Mouse (Mus musculus) neural tube, embryonic 13.5 days (tissue): Measurements from ENCODE around the gene Psmb7. TPM values are rescaled to one million over a fixed set of nuclear protein-coding genes. Genes with fewer than 3 reads are reported as not detected.

Experiments used
- ATAC-seq: fragments of 200-750 bp; cut with Nextera tagmentation; 2 replicates; pipeline ENCODE4 v1.8.0; 2017; ENCODE audit warnings: low read depth, mild to moderate bottlenecking, moderate TSS enrichment, moderate library complexity
- H3K27ac ChIP-seq: fragments of 300-500 bp; sonication (generic); replicated peaks from 2 replicates; pipeline ENCODE4 v1.5.1; 2015; ENCODE audit warnings: moderate library complexity, mild to moderate bottlenecking, inconsistent platforms
- H3K27me3 ChIP-seq: fragments of 300-500 bp; sonication (generic); 2 replicates; pipeline ENCODE4 v1.6.1; 2015; ENCODE audit warnings: mild to moderate bottlenecking, inconsistent platforms
- H3K36me3 ChIP-seq: fragments of 300-500 bp; sonication (generic); 2 replicates; pipeline ENCODE4 v1.6.1; 2015; ENCODE audit warnings: mild to moderate bottlenecking, inconsistent platforms
- H3K4me1 ChIP-seq: fragments of 300-500 bp; sonication (generic); replicated peaks from 2 replicates; pipeline ENCODE4 v1.6.1; 2015; ENCODE audit warnings: inconsistent platforms
- H3K4me2 ChIP-seq: fragments of 300-500 bp; sonication (generic); 2 replicates; pipeline ENCODE4 v1.6.1; 2015; ENCODE audit warnings: inconsistent platforms, mild to moderate bottlenecking, moderate library complexity
- H3K4me3 ChIP-seq: fragments of 300-500 bp; sonication (generic); 2 replicates; pipeline ENCODE4 v1.5.1; 2015; ENCODE audit warnings: mild to moderate bottlenecking, inconsistent platforms
- H3K9ac ChIP-seq: fragments of 300-500 bp; sonication (generic); 2 replicates; pipeline ENCODE4 v1.6.1; 2015; ENCODE audit warnings: moderate library complexity, mild to moderate bottlenecking, inconsistent platforms
- H3K9me3 ChIP-seq: fragments of 300-500 bp; sonication (generic); 2 replicates; pipeline ENCODE4 v1.6.1; 2016; ENCODE audit warnings: inconsistent platforms
- WGBS: fragments of 180-500 bp; shearing (Covaris S2); methylation state at CpG from one replicate; pipeline ENCODE4 v1.1.7; 2015; 5-methylcytosine and 5-hydroxymethylcytosine counted together
- polyA plus RNA-seq: library from polyadenylated mRNA; unstranded; fragments of >200 nt; fragmentation: Nextera tagmentation; extraction: Ambion mirVana; gene quantifications from 2 replicates; pipeline ENCODE4 v1.2.1, GENCODE M21; 2015

Gene Psmb7
- 316 and 318 TPM in 2 replicates for polyA plus RNA-seq

GRCm38 (mm10) chr2:38643625-38644427 lies at the start of gene Psmb7:
TSS of gene Psmb7 (minus strand) at chr2:38644087.
- Histone ChIP-seq H3K27ac (peak within 1 kb of the TSS; percentile 70), H3K4me2 (peak within 1 kb of the TSS; percentile 90), H3K4me3 (peak within 1 kb of the TSS; percentile 68), H3K36me3 (peaks cover 31% of the 10 kb centered on the region), H3K9me3 (no peaks in the 10 kb centered on the region), H3K9ac (peak within 1 kb of the TSS; percentile 80), H3K27me3 (no peaks in the 10 kb centered on the region), H3K4me1 (peaks cover 32% of the 10 kb centered on the region)
- peak; percentile 76 for ATAC-seq
- WGBS: 2% methylated on average over 52 of the region's 52 CpGs

- no peak for ATAC-seq
- no peak overlapping the region for H3K9ac ChIP-seq
- H3K4me3 ChIP-seq: no peak overlapping the region
- no peak overlapping the region for H3K4me2 ChIP-seq
- no peaks in the 10 kb centered on the region for H3K9me3 ChIP-seq
- WGBS: 18% methylated on average over 8 of the region's 8 CpGs
- H3K4me1 ChIP-seq: peaks cover 23% of the 10 kb centered on the region
- no peaks in the 10 kb centered on the region for H3K36me3 ChIP-seq
- H3K27ac ChIP-seq: no peak overlapping the region
- peaks cover 15% of the 10 kb centered on the region for H3K27me3 ChIP-seq
Measured at GRCm38 (mm10) chr2:38691542-38691941, 47.7 kb upstream of the Psmb7 start.

GRCm38 (mm10) chr2:38689881-38690280 lies 46.0 kb upstream of the Psmb7 start:
- 42% methylated on average over 1 of the region's 1 CpGs for WGBS
- no peak overlapping the region for H3K9ac ChIP-seq
- H3K9me3 ChIP-seq: no peaks in the 10 kb centered on the region
- H3K4me1 ChIP-seq: peaks cover 22% of the 10 kb centered on the region
- ATAC-seq: no peak
- no peak overlapping the region for H3K4me3 ChIP-seq
- peaks cover 10% of the 10 kb centered on the region for H3K27me3 ChIP-seq
- H3K4me2 ChIP-seq: no peak overlapping the region
- no peak overlapping the region for H3K27ac ChIP-seq
- no peaks in the 10 kb centered on the region for H3K36me3 ChIP-seq

- Histone ChIP-seq H3K36me3 (no peaks in the 10 kb centered on the region), H3K4me3 (peak overlapping the region; percentile 33), H3K4me1 (peaks cover 22% of the 10 kb centered on the region), H3K27ac (0 out of 2 replicates have a peak overlapping the region, but pooled peaks have one; percentile 28), H3K27me3 (peaks cover 10% of the 10 kb centered on the region), H3K4me2 (peak overlapping the region; percentile 62), H3K9ac (peak overlapping the region; percentile 60), H3K9me3 (no peaks in the 10 kb centered on the region)
- ATAC-seq: peak; percentile 86
- 3% methylated on average over 29 of the region's 29 CpGs for WGBS
Measured at GRCm38 (mm10) chr2:38688791-38689520, 45.1 kb upstream of the Psmb7 start.

- Histone ChIP-seq H3K9me3 (no peaks in the 10 kb centered on the region), H3K4me1 (peaks cover 22% of the 10 kb centered on the region), H3K36me3 (no peaks in the 10 kb centered on the region), H3K27me3 (peaks cover 4% of the 10 kb centered on the region), H3K4me3 (no peak overlapping the region), H3K27ac (no peak overlapping the region), H3K9ac (no peak overlapping the region), H3K4me2 (no peak overlapping the region)
- ATAC-seq: no peak
- WGBS: 75% methylated on average over 3 of the region's 3 CpGs
Measured at GRCm38 (mm10) chr2:38685746-38686145, 41.9 kb upstream of the Psmb7 start.

GRCm38 (mm10) chr2:38683083-38683482 lies 39.2 kb upstream of the Psmb7 start:
- ATAC-seq: no peak
- 85% methylated on average over 5 of the region's 5 CpGs for WGBS
- Histone ChIP-seq H3K9ac (no peak overlapping the region), H3K27ac (no peak overlapping the region), H3K4me1 (peaks cover 5% of the 10 kb centered on the region), H3K4me3 (no peak overlapping the region), H3K9me3 (no peaks in the 10 kb centered on the region), H3K36me3 (no peaks in the 10 kb centered on the region), H3K4me2 (no peak overlapping the region), H3K27me3 (peaks cover 3% of the 10 kb centered on the region; the same call in 1 of the 2 replicates)

- Histone ChIP-seq H3K4me2 (no peak overlapping the region), H3K27me3 (no peaks in the 10 kb centered on the region), H3K9ac (no peak overlapping the region), H3K4me3 (no peak overlapping the region), H3K27ac (no peak overlapping the region), H3K9me3 (no peaks in the 10 kb centered on the region), H3K4me1 (no peaks in the 10 kb centered on the region), H3K36me3 (no peaks in the 10 kb centered on the region)
- no peak for ATAC-seq
- 90% methylated on average over 5 of the region's 5 CpGs for WGBS
Measured at GRCm38 (mm10) chr2:38682209-38682608, 38.3 kb upstream of the Psmb7 start.

GRCm38 (mm10) chr2:38678947-38679346 lies 35.1 kb upstream of the Psmb7 start:
- no peaks in the 10 kb centered on the region for H3K9me3 ChIP-seq
- no peaks in the 10 kb centered on the region for H3K27me3 ChIP-seq
- H3K4me2 ChIP-seq: no peak overlapping the region
- H3K4me3 ChIP-seq: no peak overlapping the region
- H3K9ac ChIP-seq: no peak overlapping the region
- no peaks in the 10 kb centered on the region for H3K36me3 ChIP-seq
- ATAC-seq: no peak
- H3K27ac ChIP-seq: no peak overlapping the region
- H3K4me1 ChIP-seq: no peaks in the 10 kb centered on the region

GRCm38 (mm10) chr2:38675366-38675969 lies 31.6 kb upstream of the Psmb7 start:
- H3K27ac ChIP-seq: no peak overlapping the region
- no peak for ATAC-seq
- no peaks in the 10 kb centered on the region for H3K36me3 ChIP-seq
- no peak overlapping the region for H3K9ac ChIP-seq
- H3K4me3 ChIP-seq: no peak overlapping the region
- no peaks in the 10 kb centered on the region for H3K4me1 ChIP-seq
- WGBS: 55% methylated on average over 9 of the region's 9 CpGs
- no peaks in the 10 kb centered on the region for H3K9me3 ChIP-seq
- no peak overlapping the region for H3K4me2 ChIP-seq
- peaks cover 12% of the 10 kb centered on the region; the same call in 1 of the 2 replicates for H3K27me3 ChIP-seq

GRCm38 (mm10) chr2:38672496-38672895 lies 28.6 kb upstream of the Psmb7 start:
- ATAC-seq: no peak
- Histone ChIP-seq H3K9ac (no peak overlapping the region), H3K9me3 (no peaks in the 10 kb centered on the region)

GRCm38 (mm10) chr2:38668802-38669580 lies 25.1 kb upstream of the Psmb7 start:
- H3K27ac ChIP-seq: no peak overlapping the region
- WGBS: 9% methylated on average over 17 of the region's 17 CpGs
- ATAC-seq: 0 out of 2 replicates have a peak, but pooled peaks have one; percentile 61
- H3K9ac ChIP-seq: no peak overlapping the region
- H3K4me1 ChIP-seq: 0 out of 2 replicates have a peak, but pooled peaks cover 3% of the 10 kb centered on the region
- H3K27me3 ChIP-seq: peaks cover 22% of the 10 kb centered on the region
- no peaks in the 10 kb centered on the region for H3K9me3 ChIP-seq
- peak overlapping the region; percentile 20 for H3K4me2 ChIP-seq
- H3K4me3 ChIP-seq: no peak overlapping the region
- no peaks in the 10 kb centered on the region for H3K36me3 ChIP-seq

More at GRCm38 (mm10) chr2:38672496-38672895, 28.6 kb upstream of the Psmb7 start:
- no peak overlapping the region for H3K4me3 ChIP-seq
- 72% methylated on average over 11 of the region's 11 CpGs for WGBS
- H3K4me1 ChIP-seq: 0 out of 2 replicates have a peak, but pooled peaks cover 3% of the 10 kb centered on the region
- no peaks in the 10 kb centered on the region for H3K36me3 ChIP-seq
- peaks cover 22% of the 10 kb centered on the region for H3K27me3 ChIP-seq
- H3K4me2 ChIP-seq: no peak overlapping the region
- H3K27ac ChIP-seq: no peak overlapping the region
